Mouse (Mus musculus) hindbrain, embryonic 13.5 days (tissue): Measurements from ENCODE around the gene Ltf. TPM values are rescaled to one million over a fixed set of nuclear protein-coding genes. Genes with fewer than 3 reads are reported as not detected.

ENCODE experiments used
- ATAC-seq: fragments of 200-750 bp; cut with Nextera tagmentation; 2 replicates; pipeline ENCODE4 v1.8.0; 2017; ENCODE audit warnings: moderate TSS enrichment; ENCODE audit not compliant: low FRiP score
- H3K27ac ChIP-seq: fragments of 300-500 bp; sonication (generic); 2 replicates; pipeline ENCODE4 v1.5.1; 2015; ENCODE audit warnings: inconsistent platforms, mild to moderate bottlenecking, moderate library complexity
- H3K27me3 ChIP-seq: fragments of 300-500 bp; sonication (generic); 2 replicates; pipeline ENCODE4 v1.6.1; 2015; ENCODE audit warnings: mild to moderate bottlenecking, inconsistent platforms
- H3K36me3 ChIP-seq: fragments of 300-500 bp; sonication (generic); 2 replicates; pipeline ENCODE4 v1.6.1; 2015; ENCODE audit warnings: mild to moderate bottlenecking, inconsistent platforms
- H3K4me1 ChIP-seq: fragments of 300-500 bp; sonication (generic); replicated peaks from 2 replicates; pipeline ENCODE4 v1.6.1; 2015; ENCODE audit warnings: inconsistent platforms
- H3K4me2 ChIP-seq: fragments of 300-500 bp; sonication (generic); 2 replicates; pipeline ENCODE4 v1.6.1; 2015; ENCODE audit warnings: inconsistent platforms, mild to moderate bottlenecking, moderate library complexity
- H3K4me3 ChIP-seq: fragments of 300-500 bp; sonication (generic); 2 replicates; pipeline ENCODE4 v1.5.1; 2015; ENCODE audit warnings: mild to moderate bottlenecking, inconsistent platforms
- H3K9ac ChIP-seq: fragments of 300-500 bp; sonication (generic); 2 replicates; pipeline ENCODE4 v1.6.1; 2015; ENCODE audit warnings: mild to moderate bottlenecking, inconsistent platforms
- H3K9me3 ChIP-seq: fragments of 300-500 bp; sonication (generic); 2 replicates; pipeline ENCODE4 v1.6.1; 2016; ENCODE audit warnings: inconsistent platforms
- WGBS: fragments of 180-500 bp; shearing (Covaris S2); methylation state at CpG from one replicate; pipeline ENCODE4 v1.1.7; 2015; 5-methylcytosine and 5-hydroxymethylcytosine counted together
- polyA plus RNA-seq: library from polyadenylated mRNA; unstranded; fragments of >200 nt; fragmentation: Nextera tagmentation; extraction: Ambion mirVana; gene quantifications from 2 replicates; pipeline ENCODE4 v1.2.1, GENCODE M21; 2015

The Ltf gene
- polyA plus RNA-seq, 1 experiment from 2014 or later: 1.4 TPM

DNA sequence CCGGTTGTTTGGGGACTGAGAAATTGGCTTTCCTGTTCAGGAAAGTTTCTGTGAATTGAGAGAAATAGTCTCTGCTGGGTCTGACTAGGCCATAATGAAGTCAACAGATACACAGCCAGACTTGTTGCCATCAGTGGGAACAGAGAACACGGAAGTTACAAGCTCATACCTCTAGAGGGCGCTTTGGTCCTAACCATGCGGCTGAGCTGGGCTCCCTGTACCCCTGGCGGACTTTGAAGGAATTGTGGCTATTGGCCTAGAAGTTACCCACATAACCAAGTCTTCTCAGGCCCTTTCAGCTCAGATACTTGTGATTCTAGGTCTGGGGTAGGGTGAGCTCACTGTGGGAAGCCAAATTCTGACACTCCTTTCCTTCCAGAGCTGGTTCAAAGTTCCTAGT is 21.8 kb upstream of the Ltf start:
- H3K9ac ChIP-seq: no peak overlapping the region
- peaks cover 5% of the 10 kb centered on the region; the same call in 1 of the 2 replicates for H3K4me1 ChIP-seq
- no peak overlapping the region for H3K4me2 ChIP-seq
- 6% methylated on average over 5 of the region's 5 CpGs for WGBS
- H3K27ac ChIP-seq: no peak overlapping the region
- no peak overlapping the region for H3K4me3 ChIP-seq
- no peak for ATAC-seq
- no peaks in the 10 kb centered on the region for H3K9me3 ChIP-seq
- no peaks in the 10 kb centered on the region for H3K27me3 ChIP-seq
- no peaks in the 10 kb centered on the region for H3K36me3 ChIP-seq

GRCm38 (mm10) chr9:110999056-110999455 is 20.0 kb upstream of the Ltf start:
- WGBS: 82% methylated on average over 2 of the region's 2 CpGs
- Histone ChIP-seq H3K27me3 (no peaks in the 10 kb centered on the region), H3K9ac (no peak overlapping the region), H3K27ac (no peak overlapping the region), H3K4me3 (no peak overlapping the region), H3K4me2 (no peak overlapping the region), H3K4me1 (peaks cover 5% of the 10 kb centered on the region; the same call in 1 of the 2 replicates), H3K36me3 (no peaks in the 10 kb centered on the region), H3K9me3 (no peaks in the 10 kb centered on the region)
- ATAC-seq: no peak

DNA sequence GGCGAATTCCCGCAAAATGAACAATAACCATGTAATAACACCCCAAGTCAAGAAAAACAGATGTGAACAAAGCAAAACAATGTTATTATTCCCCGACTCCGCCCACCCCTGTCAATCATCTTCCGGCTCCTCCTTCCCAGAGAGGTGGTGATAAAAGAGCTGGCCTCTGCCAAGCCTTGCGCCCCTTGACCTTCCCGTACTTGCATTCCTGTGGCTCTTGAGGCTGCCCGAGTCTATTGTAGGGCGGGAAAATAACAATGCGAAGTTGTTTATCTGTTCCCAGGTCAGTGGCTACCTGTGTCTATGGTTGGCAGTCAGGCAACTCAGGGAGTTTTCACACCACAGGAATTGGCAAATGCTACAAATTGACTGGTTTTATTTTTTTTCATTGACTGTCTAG is 19.2 kb upstream of the Ltf start:
- H3K9ac ChIP-seq: no peak overlapping the region
- H3K36me3 ChIP-seq: no peaks in the 10 kb centered on the region
- H3K4me2 ChIP-seq: no peak overlapping the region
- WGBS: 76% methylated on average over 10 of the region's 10 CpGs
- no peak overlapping the region for H3K4me3 ChIP-seq
- peaks cover 2% of the 10 kb centered on the region; the same call in 1 of the 2 replicates for H3K4me1 ChIP-seq
- no peak overlapping the region for H3K27ac ChIP-seq
- no peak for ATAC-seq
- H3K9me3 ChIP-seq: no peaks in the 10 kb centered on the region
- H3K27me3 ChIP-seq: no peaks in the 10 kb centered on the region

DNA sequence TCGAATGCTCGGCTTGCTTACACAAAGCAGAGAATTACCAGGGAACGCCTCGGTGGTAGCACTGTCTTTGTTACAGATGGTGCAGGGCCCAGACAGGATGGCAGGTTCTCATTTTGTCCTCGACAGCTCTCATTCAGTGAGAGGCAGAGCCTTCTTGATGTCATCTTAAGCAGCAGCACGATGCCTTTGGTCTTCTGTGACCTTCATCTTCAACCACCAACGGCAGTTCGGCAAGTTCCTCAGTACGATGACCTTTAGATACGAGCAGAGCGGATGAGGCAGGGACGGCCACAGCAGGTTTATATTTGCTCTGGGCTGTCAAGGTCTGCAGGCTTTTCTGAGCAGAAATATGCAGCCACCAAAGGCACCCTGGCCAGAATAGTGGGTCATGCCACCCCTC is 17.4 kb upstream of the Ltf start:
- H3K27me3 ChIP-seq: no peaks in the 10 kb centered on the region
- no peak overlapping the region for H3K9ac ChIP-seq
- no peaks in the 10 kb centered on the region for H3K36me3 ChIP-seq
- H3K27ac ChIP-seq: no peak overlapping the region
- H3K4me3 ChIP-seq: no peak overlapping the region
- no peaks in the 10 kb centered on the region for H3K4me1 ChIP-seq
- 79% methylated on average over 12 of the region's 12 CpGs for WGBS
- H3K9me3 ChIP-seq: no peaks in the 10 kb centered on the region
- no peak for ATAC-seq
- no peak overlapping the region for H3K4me2 ChIP-seq

DNA sequence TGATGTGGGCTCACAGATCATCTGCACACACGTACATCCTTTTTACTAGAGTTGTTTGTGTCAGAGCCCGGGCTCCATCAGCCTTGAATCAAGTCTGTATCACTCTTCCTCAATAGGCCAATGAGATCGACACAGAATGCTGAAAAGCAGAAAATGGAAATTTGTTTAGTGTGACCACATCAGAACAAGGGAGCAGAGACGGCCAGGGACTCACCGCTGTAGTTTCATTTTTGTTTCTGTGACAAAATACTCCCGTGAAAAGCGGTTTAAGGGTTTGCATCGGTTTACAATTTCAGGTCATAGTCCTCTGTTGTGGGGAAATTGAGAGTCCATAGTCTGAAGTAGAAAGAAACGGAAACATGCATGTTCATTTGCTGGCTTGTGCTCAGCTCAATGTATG is 15.8 kb upstream of the Ltf start:
- no peak overlapping the region for H3K4me3 ChIP-seq
- no peaks in the 10 kb centered on the region for H3K9me3 ChIP-seq
- no peaks in the 10 kb centered on the region for H3K4me1 ChIP-seq
- ATAC-seq: no peak
- H3K9ac ChIP-seq: no peak overlapping the region
- no peak overlapping the region for H3K27ac ChIP-seq
- no peaks in the 10 kb centered on the region for H3K36me3 ChIP-seq
- WGBS: 92% methylated on average over 9 of the region's 9 CpGs
- H3K27me3 ChIP-seq: no peaks in the 10 kb centered on the region
- no peak overlapping the region for H3K4me2 ChIP-seq

- Histone ChIP-seq H3K27ac (no peak overlapping the region), H3K4me2 (no peak overlapping the region), H3K4me3 (no peak overlapping the region), H3K4me1 (no peaks in the 10 kb centered on the region), H3K9me3 (no peaks in the 10 kb centered on the region), H3K27me3 (no peaks in the 10 kb centered on the region), H3K9ac (no peak overlapping the region), H3K36me3 (no peaks in the 10 kb centered on the region)
- no peak for ATAC-seq
- WGBS: 98% methylated on average over 2 of the region's 2 CpGs
These were observed 12.5 kb upstream of the Ltf start for GRCm38 (mm10) chr9:111006544-111006943.

DNA sequence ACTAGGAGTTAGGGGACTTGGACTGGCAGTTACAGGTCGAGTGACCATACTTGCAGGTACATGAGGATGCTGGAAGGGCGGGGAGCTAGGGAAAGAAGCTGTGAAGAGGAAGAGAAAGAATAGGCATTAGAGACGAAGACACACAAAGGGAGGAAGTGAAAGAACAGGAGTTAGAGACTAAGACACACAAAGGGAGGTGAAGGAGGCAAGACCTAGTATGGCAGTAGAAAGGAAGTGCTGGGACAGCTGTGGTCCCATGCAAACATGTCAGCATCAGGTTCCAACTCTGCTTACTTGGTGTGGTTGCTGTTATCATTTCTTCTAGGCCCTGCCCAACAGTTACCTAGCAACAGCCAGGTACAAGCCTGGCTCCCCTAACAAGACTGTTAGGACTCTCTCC is 9.3 kb upstream of the Ltf start:
- Histone ChIP-seq H3K9ac (no peak overlapping the region), H3K27me3 (no peaks in the 10 kb centered on the region), H3K4me1 (no peaks in the 10 kb centered on the region; the same call in 1 of the 2 replicates), H3K9me3 (no peaks in the 10 kb centered on the region), H3K27ac (no peak overlapping the region), H3K4me2 (no peak overlapping the region), H3K36me3 (no peaks in the 10 kb centered on the region), H3K4me3 (no peak overlapping the region)
- 71% methylated on average over 3 of the region's 3 CpGs for WGBS
- no peak for ATAC-seq

DNA sequence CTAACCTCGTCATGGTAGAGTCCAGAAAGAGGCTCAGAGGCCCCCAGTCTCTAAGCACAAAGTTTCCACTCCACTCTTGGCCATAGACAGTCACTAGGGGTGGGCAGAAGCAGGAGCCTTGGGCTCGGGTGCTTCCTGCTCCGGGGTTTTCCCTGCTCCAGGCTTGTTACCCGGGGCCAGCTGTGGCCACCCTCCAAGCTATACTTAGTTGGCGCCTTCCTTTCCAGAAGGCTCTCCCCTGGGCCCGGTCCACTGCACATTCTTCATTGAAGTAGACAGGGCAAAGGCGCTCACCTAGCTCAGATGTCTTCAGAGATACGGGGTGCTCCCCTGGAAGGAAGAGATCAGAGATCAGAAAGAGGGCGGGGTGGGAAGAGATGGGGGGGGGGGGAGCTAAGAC is 7.5 kb upstream of the Ltf start:
- no peaks in the 10 kb centered on the region for H3K36me3 ChIP-seq
- no peak overlapping the region for H3K4me3 ChIP-seq
- no peaks in the 10 kb centered on the region for H3K27me3 ChIP-seq
- no peaks in the 10 kb centered on the region for H3K9me3 ChIP-seq
- H3K27ac ChIP-seq: no peak overlapping the region
- ATAC-seq: no peak
- H3K4me2 ChIP-seq: no peak overlapping the region
- no peak overlapping the region for H3K9ac ChIP-seq
- no peaks in the 10 kb centered on the region; the same call in 1 of the 2 replicates for H3K4me1 ChIP-seq
- 84% methylated on average over 9 of the region's 9 CpGs for WGBS

DNA sequence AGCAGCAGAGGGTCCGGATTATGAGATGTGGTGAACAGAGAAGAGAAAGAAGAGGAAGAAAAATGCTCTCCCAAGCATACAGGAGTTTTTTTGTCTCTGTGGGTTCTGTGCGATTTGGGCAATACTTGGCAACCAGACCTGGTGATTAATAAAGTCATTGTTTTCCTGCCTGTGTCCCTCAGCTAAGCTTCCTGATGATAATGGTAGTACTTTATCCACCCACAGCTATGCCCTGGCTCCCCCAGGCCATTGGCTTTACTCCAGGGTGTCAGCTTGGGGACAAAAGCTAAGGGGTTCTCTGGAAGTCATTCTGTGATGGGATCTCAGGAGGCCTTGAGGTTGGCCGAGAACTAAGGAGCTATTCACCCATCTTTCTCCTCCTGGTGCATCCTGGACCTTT is 7.0 kb upstream of the Ltf start:
- no peaks in the 10 kb centered on the region for H3K9me3 ChIP-seq
- H3K4me2 ChIP-seq: no peak overlapping the region
- H3K9ac ChIP-seq: no peak overlapping the region
- H3K27ac ChIP-seq: no peak overlapping the region
- H3K4me1 ChIP-seq: no peaks in the 10 kb centered on the region; the same call in 1 of the 2 replicates
- H3K36me3 ChIP-seq: no peaks in the 10 kb centered on the region
- whole genome bisulfite sequencing: 76% methylated on average over 3 of the region's 3 CpGs
- H3K4me3 ChIP-seq: no peak overlapping the region
- H3K27me3 ChIP-seq: no peaks in the 10 kb centered on the region
- no peak for ATAC-seq

DNA sequence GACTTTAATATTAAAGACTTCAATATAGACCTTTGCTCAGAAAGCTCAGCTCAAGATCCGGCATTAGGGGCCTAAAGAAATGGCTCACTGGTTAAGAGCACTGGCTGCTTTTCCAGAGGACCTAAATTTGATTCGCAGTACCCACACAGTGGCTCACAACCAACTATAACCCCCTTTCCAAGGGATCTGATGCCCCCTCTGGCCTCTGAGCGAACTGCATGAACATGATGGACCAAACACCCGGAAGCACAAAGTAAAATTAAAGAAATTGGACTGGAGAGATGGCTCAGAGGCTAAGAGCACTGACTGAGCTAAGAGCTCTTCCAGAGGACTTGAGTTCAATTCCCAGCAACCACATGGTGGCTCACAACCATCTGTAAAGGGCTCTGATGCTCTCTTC is 3.4 kb upstream of the Ltf start:
- Histone ChIP-seq H3K4me3 (no peak overlapping the region), H3K4me2 (no peak overlapping the region), H3K27ac (no peak overlapping the region), H3K36me3 (no peaks in the 10 kb centered on the region), H3K9me3 (no peaks in the 10 kb centered on the region), H3K4me1 (no peaks in the 10 kb centered on the region; the same call in 1 of the 2 replicates), H3K27me3 (no peaks in the 10 kb centered on the region), H3K9ac (no peak overlapping the region)
- no peak for ATAC-seq
- 83% methylated on average over 4 of the region's 4 CpGs for WGBS

DNA sequence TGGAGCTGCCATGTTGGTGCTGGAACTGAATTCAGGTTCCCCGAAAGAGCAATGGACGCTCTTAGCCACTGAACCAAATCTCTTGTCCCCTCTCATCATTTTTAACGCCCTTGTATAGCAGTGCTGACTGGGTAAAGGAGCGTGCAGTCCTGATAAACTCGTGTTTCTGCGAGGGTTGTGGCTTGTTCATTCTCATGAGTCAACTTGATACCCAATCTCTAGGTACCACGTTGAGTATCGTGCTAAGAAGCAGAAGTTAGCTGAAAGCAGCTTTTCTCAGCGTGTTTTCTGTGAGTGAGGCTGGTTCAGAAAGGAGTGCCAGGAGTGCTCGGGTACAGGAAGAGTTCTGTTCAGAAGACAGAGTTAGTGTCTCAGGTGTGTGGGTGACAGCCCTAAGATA is 7.7 kb downstream of the Ltf start:
- WGBS: 91% methylated on average over 10 of the region's 10 CpGs
- no peak for ATAC-seq
- no peak overlapping the region for H3K9ac ChIP-seq

DNA sequence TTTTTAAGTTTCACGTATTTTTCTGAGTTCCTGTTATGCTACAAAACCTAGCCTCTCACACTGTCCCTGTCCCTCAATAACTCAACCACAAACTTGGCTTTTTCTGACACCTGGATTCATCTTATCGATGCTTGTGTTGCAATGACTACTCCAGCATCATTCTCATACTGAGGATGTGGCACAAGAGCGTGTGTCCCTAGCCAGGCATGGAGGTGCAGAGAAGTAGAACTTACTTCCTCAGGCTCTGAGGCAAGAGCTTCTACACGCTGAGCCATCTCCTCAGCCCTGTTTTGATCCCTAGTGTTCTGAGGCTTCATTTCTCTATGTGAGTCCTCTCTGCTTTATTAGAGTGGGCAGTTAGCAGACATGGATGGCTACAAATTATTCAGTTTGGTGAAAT is 14.6 kb downstream of the Ltf start:
- H3K9ac ChIP-seq: no peak overlapping the region
- no peaks in the 10 kb centered on the region for H3K27me3 ChIP-seq
- H3K4me2 ChIP-seq: no peak overlapping the region
- no peaks in the 10 kb centered on the region for H3K36me3 ChIP-seq
- H3K4me1 ChIP-seq: no peaks in the 10 kb centered on the region
- 93% methylated on average over 4 of the region's 4 CpGs for WGBS
- H3K27ac ChIP-seq: no peak overlapping the region
- no peak overlapping the region for H3K4me3 ChIP-seq
- no peak for ATAC-seq
- no peaks in the 10 kb centered on the region for H3K9me3 ChIP-seq

More for the DNA sequence above, 7.7 kb downstream of the Ltf start:
- no peaks in the 10 kb centered on the region for H3K9me3 ChIP-seq
- H3K27me3 ChIP-seq: no peaks in the 10 kb centered on the region
- H3K4me2 ChIP-seq: no peak overlapping the region
- no peaks in the 10 kb centered on the region for H3K36me3 ChIP-seq
- H3K4me1 ChIP-seq: no peaks in the 10 kb centered on the region
- H3K27ac ChIP-seq: no peak overlapping the region
- H3K4me3 ChIP-seq: no peak overlapping the region

GRCm38 (mm10) chr9:111039966-111040365 is 20.9 kb downstream of the Ltf start:
- Histone ChIP-seq H3K4me1 (no peaks in the 10 kb centered on the region), H3K36me3 (no peaks in the 10 kb centered on the region), H3K27me3 (no peaks in the 10 kb centered on the region), H3K9ac (no peak overlapping the region), H3K9me3 (no peaks in the 10 kb centered on the region), H3K4me2 (no peak overlapping the region), H3K4me3 (no peak overlapping the region), H3K27ac (no peak overlapping the region)
- 90% methylated on average over 4 of the region's 4 CpGs for WGBS
- no peak for ATAC-seq

DNA sequence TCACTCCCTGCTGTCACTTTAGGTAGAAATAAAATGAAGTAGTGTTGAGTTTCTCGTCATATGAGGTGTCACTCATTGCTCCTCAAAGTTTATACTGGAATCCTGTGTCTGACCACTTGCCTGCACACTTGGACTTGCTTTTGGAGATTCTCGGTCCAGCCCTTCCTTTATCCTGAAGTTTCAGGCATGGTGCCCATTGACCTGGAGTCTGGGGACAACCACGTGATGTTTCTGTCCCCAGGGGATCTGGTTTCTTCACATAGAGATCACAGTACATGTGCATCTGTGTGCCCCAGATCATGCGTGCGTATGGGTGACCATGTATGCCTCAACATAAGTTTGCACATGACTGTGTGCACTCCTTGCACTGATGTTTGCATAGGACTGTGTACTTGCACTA is 23.2 kb downstream of the Ltf start:
- H3K9ac ChIP-seq: no peak overlapping the region
- no peaks in the 10 kb centered on the region for H3K36me3 ChIP-seq
- no peaks in the 10 kb centered on the region for H3K27me3 ChIP-seq
- H3K4me2 ChIP-seq: no peak overlapping the region
- no peak overlapping the region for H3K27ac ChIP-seq
- no peak overlapping the region for H3K4me3 ChIP-seq
- H3K4me1 ChIP-seq: no peaks in the 10 kb centered on the region
- no peaks in the 10 kb centered on the region for H3K9me3 ChIP-seq
- 93% methylated on average over 5 of the region's 5 CpGs for WGBS
- ATAC-seq: no peak
